Mouse (Mus musculus): ENCODE measurements around the gene Sdc4. TPM values are rescaled to one million over a fixed set of nuclear protein-coding genes. Genes with fewer than 3 reads are reported as not detected.
A peak's percentile ranks its signal among the peaks of the same experiment; 100 is the strongest.

The Sdc4 gene
- polyA plus RNA-seq, 1 experiment from 2014 or later = 138 TPM

DNA sequence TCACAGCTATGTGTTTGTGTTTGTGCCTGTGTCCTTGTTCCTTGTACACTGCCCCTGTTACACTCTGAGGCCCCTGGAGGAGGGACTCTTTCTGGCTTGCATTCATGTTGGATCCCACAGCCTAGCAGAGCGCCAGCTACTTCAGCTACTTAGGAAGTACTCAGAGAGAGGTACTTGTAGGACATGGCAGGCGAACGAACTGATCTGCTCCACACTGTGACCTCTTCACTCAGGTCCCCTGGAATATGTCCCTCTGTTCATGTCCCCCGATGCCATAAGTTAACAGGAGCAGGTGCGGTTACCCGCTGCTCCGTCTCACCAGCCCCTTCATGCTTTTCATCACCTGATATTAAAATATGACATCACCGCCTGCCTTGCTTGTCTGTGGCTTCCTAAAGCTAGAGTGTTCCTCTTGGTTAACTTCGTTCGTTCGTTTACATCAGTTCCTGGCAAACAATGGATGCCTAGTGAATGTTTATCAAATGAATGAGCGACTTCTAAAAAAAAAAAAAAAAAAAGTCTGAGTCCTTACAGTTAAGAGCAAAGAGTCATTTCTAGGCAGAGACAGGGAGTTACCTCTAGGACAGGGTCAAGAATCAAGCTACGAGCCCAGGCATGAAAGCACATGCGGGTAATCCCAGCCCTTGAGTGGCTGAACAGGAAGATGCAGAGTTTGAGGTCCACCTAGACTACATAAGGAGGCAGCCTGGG lies 9.5 kb upstream of the Sdc4 start:
- no peak overlapping the region for H3K4me3 ChIP-seq (ENCODE audit: low read length)
- no peaks in the 10 kb centered on the region for H3K36me3 ChIP-seq (ENCODE audit: control insufficient read depth, insufficient read depth, low read length)
- H3K27me3 ChIP-seq (replicated peaks; ENCODE audit: control insufficient read depth, insufficient read depth, low read length) = no peaks in the 10 kb centered on the region
- ATAC-seq = no peak
- H3K4me2 ChIP-seq (ENCODE audit: low read depth, low read length) = no peak overlapping the region
- H3K27ac ChIP-seq (ENCODE audit: low read length) = no peak overlapping the region
- no peak overlapping the region for H3K9ac ChIP-seq (ENCODE audit: low read depth, low read length)
- WGBS = 73% methylated on average over 14 of the region's 14 CpGs
- H3K9me3 ChIP-seq (ENCODE audit: control insufficient read depth, low read length) = no peaks in the 10 kb centered on the region
- H3K4me1 ChIP-seq (ENCODE audit: control insufficient read depth, insufficient read depth, low read length) = peaks cover 43% of the 10 kb centered on the region

DNA sequence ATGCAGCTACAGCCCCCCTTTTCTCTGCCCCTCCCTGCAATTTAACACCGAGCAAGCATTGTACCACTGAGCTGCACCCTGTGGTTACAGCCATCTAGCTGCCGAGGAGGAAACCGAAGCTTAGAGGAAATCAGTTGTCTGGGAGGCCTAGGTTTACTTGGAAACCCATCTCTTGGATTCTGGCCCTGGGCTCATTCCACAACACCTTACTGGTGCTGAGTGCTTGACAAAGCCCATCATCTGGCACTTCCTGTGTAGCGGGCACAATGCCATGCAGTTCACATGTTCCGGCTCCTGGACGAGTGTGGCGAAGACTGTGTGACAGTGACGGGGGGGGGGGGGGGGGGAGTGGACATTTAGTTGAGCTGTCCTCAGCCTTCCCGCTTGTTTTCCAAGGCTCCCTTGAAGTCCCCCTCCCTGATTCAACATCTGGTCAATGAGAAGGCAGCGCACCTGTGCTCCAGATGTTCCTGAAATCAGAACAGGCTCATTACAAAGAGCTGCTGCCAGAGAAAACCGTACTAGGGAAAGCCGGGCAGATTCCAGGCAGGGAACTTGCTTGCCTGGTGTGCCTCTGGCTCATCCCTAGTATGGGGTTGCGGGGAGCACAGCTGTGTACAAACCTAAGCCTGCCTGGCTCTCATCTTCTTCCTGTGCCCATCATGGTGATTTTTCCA lies 8.5 kb upstream of the Sdc4 start:
- Histone ChIP-seq H3K27me3 (replicated peaks; ENCODE audit: control insufficient read depth, insufficient read depth, low read length) (no peaks in the 10 kb centered on the region), H3K27ac (ENCODE audit: low read length) (no peak overlapping the region), H3K4me2 (ENCODE audit: low read depth, low read length) (no peak overlapping the region), H3K4me1 (ENCODE audit: control insufficient read depth, insufficient read depth, low read length) (peaks cover 43% of the 10 kb centered on the region), H3K36me3 (ENCODE audit: control insufficient read depth, insufficient read depth, low read length) (no peaks in the 10 kb centered on the region), H3K9ac (ENCODE audit: low read depth, low read length) (no peak overlapping the region), H3K4me3 (ENCODE audit: low read length) (no peak overlapping the region), H3K9me3 (ENCODE audit: control insufficient read depth, low read length) (no peaks in the 10 kb centered on the region)
- no peak for ATAC-seq
- WGBS = 51% methylated on average over 13 of the region's 13 CpGs

DNA sequence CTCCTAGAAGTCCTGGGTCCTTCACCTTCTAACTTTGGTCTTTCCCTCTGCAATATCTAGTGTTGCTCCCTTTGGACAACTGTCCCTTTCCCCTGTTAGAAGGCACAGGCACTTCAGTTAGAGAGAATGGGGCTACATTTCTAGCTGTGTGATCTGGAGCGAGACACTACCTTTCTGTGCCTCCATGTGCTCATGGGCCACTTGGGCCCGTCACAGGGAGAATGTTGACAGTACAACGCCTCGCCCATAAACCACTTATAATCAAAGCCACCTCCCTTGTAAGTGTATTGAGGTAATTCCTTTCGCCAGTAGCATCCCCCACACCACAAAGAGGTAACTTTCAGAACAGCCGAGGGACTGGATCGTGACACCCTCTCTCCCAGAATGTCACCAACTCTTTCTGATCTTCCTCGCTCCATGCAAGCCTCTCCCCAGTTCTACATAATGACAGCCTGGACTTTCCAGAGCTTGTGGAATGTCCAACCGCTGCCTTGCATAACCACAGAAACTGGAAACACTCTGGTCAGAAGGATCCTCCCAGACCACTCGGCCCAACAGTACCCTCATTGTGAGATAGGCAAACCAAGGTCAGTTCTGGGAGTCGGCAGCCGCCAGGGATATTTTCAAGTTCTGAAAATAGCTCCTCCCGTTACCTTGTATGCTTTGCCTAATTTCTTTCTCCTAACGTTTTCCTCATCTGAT lies 5.8 kb upstream of the Sdc4 start:
- Histone ChIP-seq H3K36me3 (ENCODE audit: control insufficient read depth, insufficient read depth, low read length) (no peaks in the 10 kb centered on the region), H3K4me1 (ENCODE audit: control insufficient read depth, insufficient read depth, low read length) (peaks cover 21% of the 10 kb centered on the region), H3K27me3 (replicated peaks; ENCODE audit: control insufficient read depth, insufficient read depth, low read length) (no peaks in the 10 kb centered on the region), H3K27ac (ENCODE audit: low read length) (no peak overlapping the region), H3K4me2 (ENCODE audit: low read depth, low read length) (no peak overlapping the region), H3K4me3 (ENCODE audit: low read length) (no peak overlapping the region), H3K9ac (ENCODE audit: low read depth, low read length) (no peak overlapping the region), H3K9me3 (ENCODE audit: control insufficient read depth, low read length) (no peaks in the 10 kb centered on the region)
- peak; percentile 54 for ATAC-seq
- WGBS = 66% methylated on average over 14 of the region's 14 CpGs

DNA sequence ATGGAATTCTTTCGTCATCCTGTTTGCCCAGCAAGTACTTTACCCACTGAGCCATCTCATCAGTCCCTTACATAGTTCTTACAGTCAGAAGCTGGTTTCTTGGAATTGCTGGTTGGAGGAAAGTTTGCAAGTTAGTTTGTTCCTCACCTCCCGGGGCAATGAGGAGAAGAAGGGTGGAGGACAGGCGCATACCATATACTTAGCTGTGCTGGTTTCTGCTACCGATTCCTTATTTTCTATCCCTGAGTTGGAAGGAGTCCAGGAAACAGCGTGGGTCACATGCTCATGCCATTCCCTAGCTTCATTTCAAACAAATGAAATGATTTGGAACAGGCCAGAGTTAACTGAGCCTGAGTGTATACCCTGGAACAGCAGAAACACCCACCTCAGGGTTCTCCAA lies 5.2 kb upstream of the Sdc4 start:
- H3K4me1 ChIP-seq (ENCODE audit: control insufficient read depth, insufficient read depth, low read length) = peaks cover 16% of the 10 kb centered on the region
- 0 out of 2 replicates have a peak, but pooled peaks have one; percentile 13 for ATAC-seq
- H3K9ac ChIP-seq (ENCODE audit: low read depth, low read length) = no peak overlapping the region
- H3K9me3 ChIP-seq (ENCODE audit: control insufficient read depth, low read length) = no peaks in the 10 kb centered on the region
- no peak overlapping the region for H3K4me2 ChIP-seq (ENCODE audit: low read depth, low read length)
- H3K27ac ChIP-seq (ENCODE audit: low read length) = no peak overlapping the region
- no peaks in the 10 kb centered on the region for H3K27me3 ChIP-seq (replicated peaks; ENCODE audit: control insufficient read depth, insufficient read depth, low read length)
- H3K36me3 ChIP-seq (ENCODE audit: control insufficient read depth, insufficient read depth, low read length) = no peaks in the 10 kb centered on the region
- H3K4me3 ChIP-seq (ENCODE audit: low read length) = no peak overlapping the region
- WGBS = 56% methylated on average over 5 of the region's 5 CpGs

DNA sequence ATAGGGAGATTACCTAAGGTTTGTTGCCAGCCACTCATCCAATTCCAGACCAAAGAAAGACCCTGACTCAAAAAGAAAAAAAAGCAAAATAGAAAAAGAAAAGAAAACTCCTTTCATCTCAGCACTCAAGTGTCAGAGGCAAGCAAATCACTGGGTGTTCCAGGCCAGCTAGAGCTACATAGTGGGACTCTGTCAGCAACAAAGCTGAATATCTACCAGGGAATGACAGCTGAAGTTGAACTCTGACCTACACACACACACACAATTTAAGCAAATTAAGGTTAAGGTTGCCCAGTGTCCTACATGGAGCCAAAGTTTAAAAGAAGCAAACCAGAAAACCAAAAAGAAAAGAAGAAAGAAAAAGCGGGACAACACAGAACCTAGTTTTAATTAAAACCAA lies 4.5 kb upstream of the Sdc4 start:
- Histone ChIP-seq H3K9me3 (ENCODE audit: control insufficient read depth, low read length) (no peaks in the 10 kb centered on the region), H3K4me3 (ENCODE audit: low read length) (no peak overlapping the region), H3K36me3 (ENCODE audit: control insufficient read depth, insufficient read depth, low read length) (no peaks in the 10 kb centered on the region), H3K9ac (ENCODE audit: low read depth, low read length) (no peak overlapping the region), H3K27me3 (replicated peaks; ENCODE audit: control insufficient read depth, insufficient read depth, low read length) (no peaks in the 10 kb centered on the region), H3K4me2 (ENCODE audit: low read depth, low read length) (no peak overlapping the region), H3K4me1 (ENCODE audit: control insufficient read depth, insufficient read depth, low read length) (peaks cover 15% of the 10 kb centered on the region), H3K27ac (ENCODE audit: low read length) (no peak overlapping the region)
- no peak for ATAC-seq
- WGBS = 100% methylated on average over 1 of the region's 1 CpGs

DNA sequence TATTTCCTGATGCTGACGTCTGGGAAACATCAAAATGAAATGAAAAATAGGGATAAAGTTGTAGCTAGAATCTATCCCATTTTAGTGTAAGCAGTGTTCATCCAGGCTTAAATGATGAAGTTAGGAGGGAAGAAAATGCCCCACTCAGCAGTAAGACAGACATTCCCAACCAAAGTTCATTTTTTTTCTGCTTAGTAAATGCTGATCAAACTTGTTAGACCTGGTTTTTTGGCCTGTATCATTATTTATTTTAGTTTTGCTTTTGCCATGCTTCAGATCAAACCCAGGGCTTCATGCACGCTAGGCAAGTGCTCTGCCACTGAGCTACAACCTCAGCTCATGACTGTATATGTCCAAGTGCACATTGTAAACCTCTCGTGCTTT lies 2.4 kb upstream of the Sdc4 start:
- H3K4me2 ChIP-seq (ENCODE audit: low read depth, low read length) = no peak overlapping the region
- no peak overlapping the region for H3K4me3 ChIP-seq (ENCODE audit: low read length)
- H3K36me3 ChIP-seq (ENCODE audit: control insufficient read depth, insufficient read depth, low read length) = no peaks in the 10 kb centered on the region
- no peak overlapping the region for H3K9ac ChIP-seq (ENCODE audit: low read depth, low read length)
- H3K27ac ChIP-seq (ENCODE audit: low read length) = no peak overlapping the region
- peaks cover 11% of the 10 kb centered on the region for H3K4me1 ChIP-seq (ENCODE audit: control insufficient read depth, insufficient read depth, low read length)
- H3K9me3 ChIP-seq (ENCODE audit: control insufficient read depth, low read length) = no peaks in the 10 kb centered on the region
- ATAC-seq = no peak
- no peaks in the 10 kb centered on the region for H3K27me3 ChIP-seq (replicated peaks; ENCODE audit: control insufficient read depth, insufficient read depth, low read length)
- 74% methylated on average over 3 of the region's 3 CpGs for WGBS

DNA sequence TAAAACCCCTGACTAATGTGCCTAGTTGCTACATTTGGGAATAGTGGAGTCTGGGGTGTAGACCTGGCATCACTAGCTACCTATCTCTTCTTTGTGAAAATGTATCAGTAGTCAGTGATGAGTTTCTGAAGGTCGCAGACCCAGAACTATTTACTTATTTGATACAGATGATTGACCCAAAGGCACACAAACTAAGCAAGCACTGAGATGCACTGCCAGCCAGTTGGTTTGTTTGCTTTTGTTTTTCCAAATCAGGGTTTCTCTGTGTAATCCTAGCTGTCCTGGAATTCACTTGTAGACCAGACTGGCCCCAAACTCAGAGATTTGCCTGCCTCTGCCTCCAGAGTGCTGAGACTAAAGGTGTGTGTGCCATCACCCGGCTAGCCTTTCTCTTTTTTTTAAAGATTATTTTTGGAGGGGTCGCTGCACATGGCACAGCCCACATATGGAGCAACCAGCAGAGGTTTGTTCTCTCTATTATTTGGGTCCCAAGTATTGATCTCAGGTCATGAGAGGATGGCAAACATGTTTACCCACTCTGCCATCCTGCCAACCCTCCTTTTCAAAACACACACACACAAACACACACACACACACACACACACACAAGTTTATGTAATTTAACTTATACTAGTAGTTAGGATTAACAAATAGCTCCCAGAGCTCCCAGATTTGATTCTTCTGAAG lies 1.9 kb upstream of the Sdc4 start:
- Histone ChIP-seq H3K4me2 (ENCODE audit: low read depth, low read length) (no peak overlapping the region), H3K4me1 (ENCODE audit: control insufficient read depth, insufficient read depth, low read length) (peaks cover 12% of the 10 kb centered on the region), H3K27me3 (replicated peaks; ENCODE audit: control insufficient read depth, insufficient read depth, low read length) (no peaks in the 10 kb centered on the region), H3K36me3 (ENCODE audit: control insufficient read depth, insufficient read depth, low read length) (no peaks in the 10 kb centered on the region), H3K9me3 (ENCODE audit: control insufficient read depth, low read length) (no peaks in the 10 kb centered on the region), H3K9ac (ENCODE audit: low read depth, low read length) (no peak overlapping the region), H3K4me3 (ENCODE audit: low read length) (no peak overlapping the region), H3K27ac (ENCODE audit: low read length) (no peak overlapping the region)
- 86% methylated on average over 3 of the region's 3 CpGs for WGBS
- no peak for ATAC-seq

DNA sequence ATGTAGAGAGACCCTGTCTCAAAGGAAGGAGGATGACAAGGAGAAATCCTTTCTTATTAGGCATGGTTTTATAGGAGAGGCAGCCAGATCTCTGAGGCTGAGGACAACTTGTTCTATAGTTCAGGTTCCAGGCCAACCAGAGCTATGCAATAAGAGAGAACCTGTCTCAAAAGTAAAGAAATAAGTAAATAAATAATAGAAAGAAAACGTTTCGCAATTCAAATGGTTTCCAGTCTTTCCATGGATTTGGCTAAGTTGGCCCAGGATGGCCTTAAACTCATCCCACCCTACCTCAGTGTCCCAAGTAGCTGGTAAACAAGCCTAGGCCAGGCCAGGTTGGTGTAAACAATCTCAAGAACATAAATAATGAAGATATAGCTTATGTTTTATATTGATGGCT lies 1.0 kb upstream of the Sdc4 start:
- Histone ChIP-seq H3K9ac (ENCODE audit: low read depth, low read length) (no peak overlapping the region), H3K4me2 (ENCODE audit: low read depth, low read length) (no peak overlapping the region), H3K4me1 (ENCODE audit: control insufficient read depth, insufficient read depth, low read length) (peaks cover 17% of the 10 kb centered on the region), H3K9me3 (ENCODE audit: control insufficient read depth, low read length) (no peaks in the 10 kb centered on the region), H3K27me3 (replicated peaks; ENCODE audit: control insufficient read depth, insufficient read depth, low read length) (no peaks in the 10 kb centered on the region), H3K36me3 (ENCODE audit: control insufficient read depth, insufficient read depth, low read length) (no peaks in the 10 kb centered on the region), H3K4me3 (ENCODE audit: low read length) (no peak overlapping the region), H3K27ac (ENCODE audit: low read length) (no peak overlapping the region)
- ATAC-seq = no peak
- 68% methylated on average over 2 of the region's 2 CpGs for WGBS

DNA sequence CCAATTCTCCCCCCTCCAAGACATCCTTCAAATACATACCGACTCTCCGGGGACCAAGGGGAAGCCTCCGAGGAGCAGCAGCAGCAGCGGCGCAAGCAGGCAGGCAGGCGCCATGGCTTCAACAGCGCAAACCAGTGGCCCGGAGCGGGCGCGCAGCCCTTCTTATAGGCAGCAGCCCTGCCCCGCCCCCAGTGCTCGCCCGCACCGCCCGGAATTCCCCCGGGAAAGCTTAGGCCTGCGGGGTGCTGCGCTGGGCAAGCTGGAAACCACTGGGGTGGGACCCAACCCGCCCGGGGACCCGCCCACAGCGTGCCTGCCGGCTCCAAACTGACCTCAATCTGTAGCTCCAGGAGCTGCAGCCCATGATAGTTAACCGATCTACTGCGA lies 643 bp downstream of the Sdc4 start:
- peak overlapping the region; percentile 84 for H3K4me2 ChIP-seq (ENCODE audit: low read depth, low read length)
- peaks cover 19% of the 10 kb centered on the region for H3K4me1 ChIP-seq (ENCODE audit: control insufficient read depth, insufficient read depth, low read length)
- H3K9me3 ChIP-seq (ENCODE audit: control insufficient read depth, low read length) = no peaks in the 10 kb centered on the region
- H3K27ac ChIP-seq (ENCODE audit: low read length) = peak overlapping the region; percentile 83
- H3K9ac ChIP-seq (ENCODE audit: low read depth, low read length) = peak overlapping the region; percentile 91
- H3K4me3 ChIP-seq (ENCODE audit: low read length) = peak overlapping the region; percentile 76
- no peaks in the 10 kb centered on the region for H3K36me3 ChIP-seq (ENCODE audit: control insufficient read depth, insufficient read depth, low read length)
- H3K27me3 ChIP-seq (replicated peaks; ENCODE audit: control insufficient read depth, insufficient read depth, low read length) = no peaks in the 10 kb centered on the region
- ATAC-seq = peak; percentile 89
- WGBS = under 1% methylated on average over 26 of the region's 26 CpGs
